Mouse (Mus musculus): ENCODE measurements around the gene Ccdc146. TPM values are rescaled to one million over a fixed set of nuclear protein-coding genes. Genes with fewer than 3 reads are reported as not detected.

Ccdc146 gene
- polyA plus RNA-seq, 1 experiment from 2014 or later = not detected

DNA sequence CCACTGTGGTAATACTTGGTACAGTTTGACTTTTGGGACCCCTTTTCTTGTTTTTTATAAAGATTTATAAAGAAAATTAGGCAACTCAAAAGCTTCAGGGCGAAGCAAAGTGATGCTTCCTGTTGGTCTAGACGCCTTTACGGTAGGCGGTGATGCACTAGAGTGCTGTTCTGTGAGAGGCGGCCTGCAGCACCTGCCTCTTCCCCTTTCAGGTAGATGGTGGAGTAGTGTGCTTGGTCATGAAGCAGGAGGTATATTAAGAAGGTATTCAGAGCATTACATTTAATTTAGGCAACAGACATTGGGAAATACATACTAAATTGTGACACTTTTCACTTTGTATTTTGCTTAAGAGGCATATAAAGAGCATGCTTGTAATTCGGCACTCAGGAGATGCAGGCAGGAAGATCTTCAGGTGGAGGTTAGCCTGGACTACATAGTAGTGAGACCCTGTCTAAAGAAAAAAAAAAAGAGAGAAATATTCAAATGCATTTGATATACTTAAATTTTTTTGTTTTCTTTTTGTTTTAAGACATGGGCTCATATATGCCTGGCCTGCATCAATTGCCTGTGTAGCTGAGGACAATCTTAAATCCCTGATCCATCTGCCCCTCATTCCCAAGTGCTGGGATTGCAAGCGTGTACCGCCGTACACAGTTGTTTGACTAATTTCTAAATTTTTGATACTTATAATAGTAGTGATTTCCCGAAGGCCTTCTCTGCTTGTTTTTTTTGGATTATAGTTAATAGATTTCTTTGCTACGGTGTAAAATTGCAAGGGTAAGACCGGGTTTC is 169.5 kb downstream of the Ccdc146 start:
- no peaks in the 10 kb centered on the region for H3K4me1 ChIP-seq
- H3K36me3 ChIP-seq = no peaks in the 10 kb centered on the region
- no peak for ATAC-seq (ENCODE audit: insufficient number of reproducible peaks, low FRiP score, low TSS enrichment, low read depth)
- no peak overlapping the region for H3K9ac ChIP-seq
- H3K9me3 ChIP-seq = no peaks in the 10 kb centered on the region
- 87% methylated on average over 12 of the region's 12 CpGs for WGBS
- H3K4me3 ChIP-seq = no peak overlapping the region
- H3K27me3 ChIP-seq = no peaks in the 10 kb centered on the region
- H3K4me2 ChIP-seq = no peak overlapping the region
- H3K27ac ChIP-seq = no peak overlapping the region

DNA sequence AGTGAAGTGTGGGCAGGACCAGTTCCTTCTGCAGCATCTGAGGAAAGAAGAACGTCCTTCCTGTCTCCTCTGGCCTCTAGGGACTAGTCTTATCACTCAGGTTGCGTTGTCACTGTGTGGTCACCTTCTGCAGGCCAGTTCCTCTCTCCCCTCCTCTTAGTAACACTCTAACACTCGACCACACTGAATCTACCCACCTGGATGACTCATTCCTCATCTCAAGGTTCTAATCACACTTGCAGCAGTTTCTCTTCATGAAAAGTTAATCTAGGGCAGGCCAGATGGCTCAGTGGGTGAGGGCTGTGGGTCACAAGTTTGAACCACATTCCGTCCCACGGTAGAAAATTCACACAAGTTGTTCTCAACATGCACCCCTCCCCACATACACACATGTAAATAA is 175.6 kb downstream of the Ccdc146 start:
- no peak overlapping the region for H3K4me3 ChIP-seq
- H3K4me1 ChIP-seq = peaks cover 7% of the 10 kb centered on the region; the same call in 1 of the 2 replicates
- H3K27ac ChIP-seq = no peak overlapping the region
- WGBS = 74% methylated on average over 5 of the region's 5 CpGs
- H3K9ac ChIP-seq = no peak overlapping the region
- no peaks in the 10 kb centered on the region for H3K36me3 ChIP-seq
- no peaks in the 10 kb centered on the region for H3K9me3 ChIP-seq
- no peak for ATAC-seq (ENCODE audit: insufficient number of reproducible peaks, low FRiP score, low TSS enrichment, low read depth)
- no peak overlapping the region for H3K4me2 ChIP-seq
- H3K27me3 ChIP-seq = no peaks in the 10 kb centered on the region

DNA sequence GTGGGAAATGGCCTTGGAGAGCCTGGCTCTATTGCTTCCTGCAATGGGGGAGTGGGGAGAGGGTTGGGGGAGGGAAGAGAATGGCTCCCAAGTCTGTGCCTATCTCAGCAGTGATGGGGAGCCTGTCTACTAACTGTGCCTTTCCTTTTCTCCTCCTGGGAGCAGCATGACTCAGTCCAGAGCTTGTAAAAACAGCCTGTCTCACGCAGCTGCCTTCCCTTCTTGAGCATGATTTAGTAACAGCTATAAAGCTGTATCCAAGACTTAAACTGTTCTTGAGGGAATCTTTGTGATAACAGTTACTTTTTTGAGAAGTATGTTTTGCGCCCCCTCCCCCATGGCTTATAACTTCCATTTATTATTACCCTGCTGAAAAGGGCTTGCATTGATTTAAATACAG is 176.6 kb downstream of the Ccdc146 start:
- no peak overlapping the region for H3K4me3 ChIP-seq
- WGBS = 33% methylated on average over 2 of the region's 2 CpGs
- peaks cover 7% of the 10 kb centered on the region; the same call in 1 of the 2 replicates for H3K4me1 ChIP-seq
- no peak overlapping the region for H3K9ac ChIP-seq
- ATAC-seq (ENCODE audit: insufficient number of reproducible peaks, low FRiP score, low TSS enrichment, low read depth) = no peak
- no peak overlapping the region for H3K4me2 ChIP-seq
- H3K9me3 ChIP-seq = no peaks in the 10 kb centered on the region
- no peaks in the 10 kb centered on the region for H3K27me3 ChIP-seq
- no peaks in the 10 kb centered on the region for H3K36me3 ChIP-seq
- no peak overlapping the region for H3K27ac ChIP-seq

- WGBS = 80% methylated on average over 6 of the region's 6 CpGs
- H3K27ac ChIP-seq = no peak overlapping the region
- H3K9ac ChIP-seq = no peak overlapping the region
- H3K4me3 ChIP-seq = no peak overlapping the region
- H3K27me3 ChIP-seq = no peaks in the 10 kb centered on the region
- H3K4me2 ChIP-seq = no peak overlapping the region
- no peaks in the 10 kb centered on the region for H3K9me3 ChIP-seq
- H3K4me1 ChIP-seq = peaks cover 7% of the 10 kb centered on the region; the same call in 1 of the 2 replicates
- H3K36me3 ChIP-seq = no peaks in the 10 kb centered on the region
- no peak for ATAC-seq (ENCODE audit: insufficient number of reproducible peaks, low FRiP score, low TSS enrichment, low read depth)
These were observed 177.7 kb downstream of the Ccdc146 start for GRCm38 (mm10) chr5:21246794-21247193.

GRCm38 (mm10) chr5:21245241-21245640 is 179.2 kb downstream of the Ccdc146 start:
- H3K9ac ChIP-seq = no peak overlapping the region
- no peak overlapping the region for H3K27ac ChIP-seq
- H3K4me1 ChIP-seq = peaks cover 7% of the 10 kb centered on the region; the same call in 1 of the 2 replicates
- no peak for ATAC-seq (ENCODE audit: insufficient number of reproducible peaks, low FRiP score, low TSS enrichment, low read depth)
- WGBS = 58% methylated on average over 1 of the region's 1 CpGs
- no peaks in the 10 kb centered on the region for H3K9me3 ChIP-seq
- H3K4me3 ChIP-seq = no peak overlapping the region
- H3K27me3 ChIP-seq = no peaks in the 10 kb centered on the region
- no peaks in the 10 kb centered on the region for H3K36me3 ChIP-seq
- no peak overlapping the region for H3K4me2 ChIP-seq

- WGBS = 85% methylated on average over 1 of the region's 1 CpGs
- no peaks in the 10 kb centered on the region for H3K36me3 ChIP-seq
- H3K4me1 ChIP-seq = peaks cover 7% of the 10 kb centered on the region; the same call in 1 of the 2 replicates
- no peaks in the 10 kb centered on the region for H3K9me3 ChIP-seq
- no peak overlapping the region for H3K9ac ChIP-seq
- ATAC-seq (ENCODE audit: insufficient number of reproducible peaks, low FRiP score, low TSS enrichment, low read depth) = no peak
- H3K27me3 ChIP-seq = no peaks in the 10 kb centered on the region
- H3K4me3 ChIP-seq = no peak overlapping the region
- H3K4me2 ChIP-seq = no peak overlapping the region
- H3K27ac ChIP-seq = no peak overlapping the region
These were observed 179.9 kb downstream of the Ccdc146 start for GRCm38 (mm10) chr5:21244575-21244974.

Other genes starting within 250 kb of the Ccdc146 start
- 2.8 TPM in 2 replicates for gene Gsap, start 238.4 kb downstream of the Ccdc146 start, polyA plus RNA-seq (2015; fragmentation: Nextera tagmentation; extraction: Ambion mirVana)
- gene Fgl2, start 52.0 kb downstream of the Ccdc146 start, polyA plus RNA-seq (2015; fragmentation: Nextera tagmentation; extraction: Ambion mirVana) = 2.9 TPM in 2 replicates
- 5.4 and 6.1 TPM in 2 replicates for gene Fam185a, start 281 bp upstream of the Ccdc146 start, polyA plus RNA-seq (2015; fragmentation: Nextera tagmentation; extraction: Ambion mirVana)
- 106 and 121 TPM in 2 replicates for gene Lrrc17, start 118.9 kb upstream of the Ccdc146 start, polyA plus RNA-seq (2015; fragmentation: Nextera tagmentation; extraction: Ambion mirVana)
- 0.27 TPM in 1 of 2 replicates, not detected in the other for gene Fbxl13, start 221.0 kb upstream of the Ccdc146 start, polyA plus RNA-seq (2015; fragmentation: Nextera tagmentation; extraction: Ambion mirVana)
- 27.5 and 35.7 TPM in 2 replicates for gene Armc10, start 221.1 kb upstream of the Ccdc146 start, polyA plus RNA-seq (2015; fragmentation: Nextera tagmentation; extraction: Ambion mirVana)